Mouse (Mus musculus) hindbrain, postnatal 0 days (tissue): ENCODE data around the gene Disc1. TPM values are rescaled to one million over a fixed set of nuclear protein-coding genes. Genes with fewer than 3 reads are reported as not detected.

Experiments used
- ATAC-seq: fragments of 200-750 bp; cut with Nextera tagmentation; 2 replicates; pipeline ENCODE4 v1.8.0; 2017; ENCODE audit warnings: mild to moderate bottlenecking, moderate TSS enrichment, moderate library complexity
- DNase-seq: peaks from one replicate; pipeline ENCODE4 v3.0.0-alpha.2; 2015; ENCODE audit warnings: low spot score
- H3K27ac ChIP-seq: fragments of 300-500 bp; sonication (generic); 2 replicates; pipeline ENCODE4 v1.5.1; 2014; ENCODE audit warnings: mild to moderate bottlenecking
- H3K27me3 ChIP-seq: fragments of 300-500 bp; sonication (generic); 2 replicates; pipeline ENCODE4 v1.6.1; 2014; ENCODE audit warnings: low read length, mixed read lengths; ENCODE audit not compliant: insufficient read depth
- H3K36me3 ChIP-seq: fragments of 300-500 bp; sonication (generic); 2 replicates; pipeline ENCODE4 v1.6.1; 2014; ENCODE audit warnings: low read length, mixed read lengths; ENCODE audit not compliant: insufficient read depth
- H3K4me1 ChIP-seq: fragments of 300-500 bp; sonication (generic); 2 replicates; pipeline ENCODE4 v1.6.1; 2014; ENCODE audit warnings: antibody characterized with exemption, low read length, mixed read lengths; ENCODE audit not compliant: insufficient read depth
- H3K4me2 ChIP-seq: fragments of 300-500 bp; sonication (generic); 2 replicates; pipeline ENCODE4 v1.6.1; 2014; ENCODE audit warnings: low read depth, mild to moderate bottlenecking, low read length, moderate library complexity, mixed read lengths
- H3K4me3 ChIP-seq: fragments of 300-500 bp; sonication (generic); 2 replicates; pipeline ENCODE4 v1.5.1; 2014; ENCODE audit warnings: low read length
- H3K9ac ChIP-seq: fragments of 300-500 bp; sonication (generic); replicated peaks from 2 replicates; pipeline ENCODE4 v1.6.1; 2014; ENCODE audit warnings: mild to moderate bottlenecking, low read length, moderate library complexity, mixed read lengths
- H3K9me3 ChIP-seq: fragments of 300-500 bp; sonication (generic); 2 replicates; pipeline ENCODE4 v1.6.1; 2016; ENCODE audit warnings: low read length, mixed read lengths
- CTCF ChIP-seq: IDR thresholded peaks from 2 replicates; pipeline ENCODE4 v1.5.1; 2016; ENCODE audit warnings: antibody characterized with exemption, control low read depth, low read depth
- WGBS: fragments of 180-500 bp; shearing (Covaris S2); extraction: QIAGEN DNeasy Blood & Tissue Kit; methylation state at CpG from one replicate; pipeline ENCODE4 v1.1.7; 2014; 5-methylcytosine and 5-hydroxymethylcytosine counted together
- polyA plus RNA-seq: library from polyadenylated mRNA; unstranded; fragments of >200 nt; fragmentation: Nextera tagmentation; extraction: Ambion mirVana; gene quantifications from 2 replicates; pipeline ENCODE4 v1.2.1, GENCODE M21; 2015
- total RNA-seq: library from RNA; depleted of rRNA; stranded (reverse); fragments of >200 nt; gene quantifications from 2 replicates; pipeline ENCODE4 v1.2.3, GENCODE M21; 2014

Disc1 gene
- total and polyA plus RNA-seq, 2 experiments from 2014 or later = 2.5 to 10.7 TPM

DNA sequence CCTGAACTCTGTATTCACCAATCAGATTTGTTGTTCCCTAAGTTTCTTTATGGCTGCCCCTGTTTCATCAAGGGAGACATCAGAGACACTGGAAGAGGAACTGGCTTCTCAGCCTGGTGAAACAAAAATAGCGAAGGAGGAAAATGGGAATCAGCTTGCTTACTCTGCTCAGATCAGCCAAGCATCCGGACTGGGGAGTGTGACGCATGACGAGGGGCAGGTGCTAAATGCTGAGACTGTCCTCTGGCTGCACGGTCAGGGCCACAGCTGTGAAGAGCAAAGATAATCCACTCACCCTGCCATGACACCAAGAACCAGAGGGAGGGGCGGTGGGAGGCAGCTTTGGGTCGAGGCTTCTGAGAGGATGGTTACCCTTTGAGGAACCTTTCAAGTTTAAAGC lies 228.5 kb downstream of the Disc1 start:
- 56% methylated on average over 7 of the region's 7 CpGs for WGBS
- Histone ChIP-seq H3K9ac (no peak overlapping the region), H3K27me3 (no peaks in the 10 kb centered on the region), H3K4me2 (no peak overlapping the region), H3K4me1 (peaks cover 6% of the 10 kb centered on the region), H3K9me3 (no peaks in the 10 kb centered on the region), H3K4me3 (no peak overlapping the region), H3K27ac (no peak overlapping the region), H3K36me3 (no peaks in the 10 kb centered on the region)
- no peak for ATAC-seq
- no peak for DNase-seq
- TF ChIP-seq CTCF = no peak

DNA sequence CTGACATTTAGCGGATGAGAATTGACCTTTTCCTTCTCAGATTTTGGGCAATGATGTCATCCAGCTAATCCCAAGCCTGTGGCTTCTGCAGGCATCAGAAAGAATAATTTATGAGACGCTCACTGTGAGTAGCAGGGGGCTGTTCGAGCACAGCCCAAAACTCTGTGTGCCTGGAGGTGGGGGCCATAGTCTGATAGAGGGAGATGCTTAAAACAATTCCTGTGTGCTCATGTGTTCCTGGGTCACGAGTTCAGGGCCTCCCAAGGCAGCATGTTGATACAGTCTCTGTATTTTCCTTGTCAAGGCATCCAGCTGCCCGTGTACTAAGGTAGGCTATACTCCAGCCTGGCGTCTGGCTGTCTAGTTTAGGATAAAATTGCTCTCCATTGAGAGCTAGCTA lies 229.5 kb downstream of the Disc1 start:
- no peak for TF ChIP-seq CTCF
- Histone ChIP-seq H3K4me1 (peaks cover 6% of the 10 kb centered on the region), H3K36me3 (no peaks in the 10 kb centered on the region), H3K4me2 (no peak overlapping the region), H3K9ac (no peak overlapping the region), H3K9me3 (no peaks in the 10 kb centered on the region), H3K27me3 (no peaks in the 10 kb centered on the region), H3K4me3 (no peak overlapping the region), H3K27ac (no peak overlapping the region)
- DNase-seq (no peak), ATAC-seq (no peak)
- 64% methylated on average over 6 of the region's 6 CpGs for whole genome bisulfite sequencing

DNA sequence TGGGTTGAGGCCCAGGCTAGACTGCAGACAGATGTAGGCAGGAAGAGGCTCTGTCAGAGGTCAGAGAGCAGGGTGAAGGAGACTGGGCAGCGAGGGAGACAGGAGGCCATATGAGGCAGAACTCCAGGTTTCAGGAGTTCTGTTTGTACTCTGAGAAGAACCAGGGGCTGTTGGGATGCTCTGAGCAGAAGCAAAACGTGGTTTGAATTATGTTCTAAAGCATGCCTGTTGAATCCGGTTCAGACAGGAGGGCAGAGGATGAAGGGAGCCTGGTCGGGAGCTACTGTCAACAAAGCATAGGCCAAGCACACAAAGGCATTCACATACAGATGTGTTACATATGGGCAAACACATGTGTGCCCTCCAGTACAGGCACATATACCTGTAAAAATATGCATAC lies 230.9 kb downstream of the Disc1 start:
- H3K27me3 ChIP-seq = no peaks in the 10 kb centered on the region
- H3K9ac ChIP-seq = no peak overlapping the region
- peak overlapping the region; percentile 21; the same call in 1 of the 2 replicates for H3K27ac ChIP-seq
- DNase-seq (no peak), ATAC-seq (peak; percentile 11; the same call in 1 of the 2 replicates)
- H3K4me3 ChIP-seq = no peak overlapping the region
- no peaks in the 10 kb centered on the region for H3K9me3 ChIP-seq
- TF ChIP-seq CTCF = no peak
- 56% methylated on average over 4 of the region's 4 CpGs for WGBS
- H3K36me3 ChIP-seq = no peaks in the 10 kb centered on the region
- peaks cover 6% of the 10 kb centered on the region for H3K4me1 ChIP-seq
- H3K4me2 ChIP-seq = no peak overlapping the region

DNA sequence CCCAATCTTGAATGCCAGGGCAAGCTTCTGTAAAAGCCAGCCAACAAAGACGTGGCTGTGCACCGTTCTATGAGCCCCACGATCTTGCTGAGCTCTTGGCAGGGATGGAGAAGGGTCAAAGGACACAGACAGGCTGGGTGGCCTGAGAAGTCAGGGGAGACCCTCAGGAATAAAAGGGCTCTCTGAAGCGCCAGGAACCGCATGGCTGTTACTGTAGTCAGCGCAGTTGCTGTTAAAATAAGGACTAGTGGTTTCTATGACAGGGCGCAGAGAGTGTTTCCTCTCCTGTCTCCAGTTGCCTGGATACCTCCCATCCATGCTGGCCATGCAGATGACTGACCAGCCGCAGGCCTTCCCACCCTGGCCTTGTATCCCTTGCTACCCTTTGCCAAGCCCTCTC lies 231.4 kb downstream of the Disc1 start:
- Histone ChIP-seq H3K27ac (peak overlapping the region; percentile 21; the same call in 1 of the 2 replicates), H3K4me2 (no peak overlapping the region), H3K36me3 (no peaks in the 10 kb centered on the region), H3K4me1 (peaks cover 6% of the 10 kb centered on the region), H3K4me3 (no peak overlapping the region), H3K9me3 (no peaks in the 10 kb centered on the region), H3K27me3 (no peaks in the 10 kb centered on the region), H3K9ac (no peak overlapping the region)
- WGBS = 56% methylated on average over 8 of the region's 8 CpGs
- no peak for TF ChIP-seq CTCF
- ATAC-seq (peak; percentile 92), DNase-seq (peak; percentile 69)

DNA sequence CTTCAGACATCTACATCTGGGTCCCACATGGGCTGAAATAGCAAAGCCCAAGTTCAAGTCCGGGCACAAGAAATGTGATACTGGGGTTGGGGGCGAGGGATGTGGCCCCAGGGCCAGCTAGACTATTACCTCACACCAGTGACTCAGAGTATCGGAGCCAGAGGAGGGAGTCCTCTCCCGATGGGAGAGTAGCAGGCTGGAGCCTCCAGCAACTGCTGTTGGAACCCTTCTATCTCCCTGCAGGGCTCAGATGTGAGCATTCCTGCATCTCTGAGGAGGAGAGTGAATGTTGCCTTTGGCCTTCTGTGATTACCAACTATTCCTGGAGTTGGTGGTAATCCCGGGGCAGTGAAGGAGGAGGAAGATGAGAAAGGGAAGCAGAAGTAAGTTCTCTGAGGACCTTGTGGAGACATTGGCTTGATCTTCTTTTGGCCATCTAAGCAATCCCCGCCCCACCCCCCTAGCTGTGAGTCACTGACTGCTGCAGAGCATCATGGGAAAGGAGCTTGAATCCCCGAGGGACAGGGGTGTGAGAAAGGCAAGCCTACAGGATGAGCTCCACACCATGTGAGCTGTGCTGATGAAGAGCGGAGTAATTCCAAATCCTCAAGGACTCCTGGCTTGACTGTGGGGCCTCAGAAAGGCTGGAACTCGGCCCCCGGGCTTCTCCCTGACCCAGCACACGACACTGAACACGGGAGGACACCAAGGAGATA lies 232.1 kb downstream of the Disc1 start:
- no peaks in the 10 kb centered on the region for H3K36me3 ChIP-seq
- no peak overlapping the region for H3K4me2 ChIP-seq
- H3K4me3 ChIP-seq = no peak overlapping the region
- DNase-seq (no peak), ATAC-seq (no peak)
- H3K27me3 ChIP-seq = no peaks in the 10 kb centered on the region
- no peaks in the 10 kb centered on the region for H3K9me3 ChIP-seq
- H3K4me1 ChIP-seq = peaks cover 6% of the 10 kb centered on the region
- WGBS = 80% methylated on average over 12 of the region's 12 CpGs
- H3K27ac ChIP-seq = peak overlapping the region; percentile 21; the same call in 1 of the 2 replicates
- TF ChIP-seq CTCF = no peak
- no peak overlapping the region for H3K9ac ChIP-seq

DNA sequence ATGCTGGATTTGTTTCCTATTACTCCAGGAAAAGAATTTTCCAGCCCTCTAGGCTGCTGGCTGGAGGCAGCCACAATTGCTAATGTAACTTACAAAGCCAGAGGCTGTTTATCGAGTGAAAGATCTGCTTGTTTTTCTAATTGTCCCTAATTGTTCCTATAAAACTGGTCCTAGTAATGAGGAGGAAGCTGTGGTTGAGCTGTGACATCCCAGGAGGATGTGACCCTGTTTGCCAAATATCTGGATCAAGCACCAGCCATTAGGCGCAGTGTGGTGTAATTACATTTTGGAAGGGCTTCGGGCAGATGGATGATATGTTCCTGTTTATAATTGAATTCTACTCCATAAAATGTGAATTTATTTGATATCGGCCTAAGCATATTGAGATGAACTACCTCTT lies 233.3 kb downstream of the Disc1 start:
- 64% methylated on average over 4 of the region's 4 CpGs for WGBS
- ATAC-seq = no peak
- Histone ChIP-seq H3K4me1 (peaks cover 6% of the 10 kb centered on the region), H3K36me3 (no peaks in the 10 kb centered on the region), H3K9me3 (no peaks in the 10 kb centered on the region), H3K27me3 (no peaks in the 10 kb centered on the region), H3K9ac (no peak overlapping the region), H3K27ac (no peak overlapping the region), H3K4me3 (no peak overlapping the region), H3K4me2 (no peak overlapping the region)
- DNase-seq = no peak
- TF ChIP-seq CTCF = no peak

DNA sequence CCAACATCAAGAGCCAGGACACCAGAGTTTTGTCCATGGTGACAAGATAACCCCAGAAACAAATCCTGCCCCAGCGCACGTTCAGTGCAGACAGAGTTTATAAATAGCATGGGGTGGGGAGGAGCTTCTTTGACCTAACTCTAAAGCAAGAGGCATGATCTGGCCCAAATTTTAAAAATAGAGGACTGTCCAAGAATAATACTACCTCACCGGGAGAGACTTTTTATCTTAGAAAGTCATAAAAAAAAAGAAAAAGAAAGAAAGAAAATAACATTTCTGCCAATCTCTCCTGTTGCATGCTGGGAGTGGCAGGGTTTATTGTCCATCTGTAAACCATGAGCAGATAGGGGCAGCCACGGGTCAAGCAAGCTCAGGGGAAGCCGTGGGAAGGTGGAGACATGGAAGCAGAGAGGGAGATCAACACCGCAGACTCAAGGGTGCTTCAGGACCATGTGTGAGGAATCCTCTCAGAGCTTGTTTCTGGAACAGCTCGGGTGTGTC lies 233.9 kb downstream of the Disc1 start:
- no peak overlapping the region for H3K4me2 ChIP-seq
- H3K36me3 ChIP-seq = no peaks in the 10 kb centered on the region
- 61% methylated on average over 7 of the region's 7 CpGs for WGBS
- TF ChIP-seq CTCF = no peak
- H3K9me3 ChIP-seq = no peaks in the 10 kb centered on the region
- DNase-seq (no peak), ATAC-seq (no peak)
- H3K27me3 ChIP-seq = no peaks in the 10 kb centered on the region
- H3K27ac ChIP-seq = no peak overlapping the region
- no peak overlapping the region for H3K9ac ChIP-seq
- no peak overlapping the region for H3K4me3 ChIP-seq
- peaks cover 6% of the 10 kb centered on the region for H3K4me1 ChIP-seq
